Comparison of ENCODE assay signal across 33 mouse cellular contexts in genomic region chr9:120056201-120056600, GRCm38 (mm10). TPM values are rescaled to one million over a fixed set of nuclear protein-coding genes. Genes with fewer than 3 reads are reported as not detected.
DNase-seq lines count a peak whose midpoint lies in the region; ATAC-seq lines count a peak whose summit lies in the region.
"Had no signal": no experiment of that assay in that cellular context is flagged by ENCODE, and none has a peak within 500 bp of the region (broad histone marks: within the 10 kb centered on the region; RNA-seq: fewer than 3 reads in every experiment).

No protein-coding gene starts in this region.

- H3K4me3 ChIP-seq in hindbrain, embryonic 10.5 days: no peak overlapping the region
- no peak overlapping the region for H3K4me3 ChIP-seq in hindbrain, embryonic 13.5 days
- H3K4me3 ChIP-seq: embryonic facial prominence, embryonic 12.5 days; erythroblast, embryonic 14.5 days; forebrain, embryonic 13.5 days; intestine, embryonic 15.5 days had no signal

- H3K9me3 ChIP-seq in hindbrain, embryonic 10.5 days: no peaks in the 10 kb centered on the region
- no peaks in the 10 kb centered on the region for H3K9me3 ChIP-seq in hindbrain, embryonic 13.5 days
- H3K9me3 ChIP-seq: embryonic facial prominence, embryonic 12.5 days; forebrain, embryonic 13.5 days; intestine, embryonic 15.5 days had no signal

- DNase-seq in hindbrain, embryonic 10.5 days (ENCODE audit: low spot score): no peak
- peak; percentile 68 for DNase-seq in CD4-positive, CD25-positive, alpha-beta regulatory T cell, adult 2 months (ENCODE audit: low read depth, low spot score)
- peak; percentile 51 for DNase-seq in naive thymus-derived CD4-positive, alpha-beta T cell, adult 2 months (ENCODE audit: low read depth)
- DNase-seq in gastrocnemius, postnatal 4 days (ENCODE audit: low spot score in 2 of 2): no peak
- DNase-seq: adrenal gland, adult 8-10 months; adrenal gland, postnatal 25 days; B cell, adult 2 months; cerebellum, adult 18-20 months; cerebellum, adult 9-10 months; cerebellum, postnatal 14 days; gastrocnemius, postnatal 10 days; gastrocnemius, postnatal 36 days; heart, adult 11 months; kidney, adult 11 months had no signal

- no peak overlapping the region for H3K4me2 ChIP-seq in hindbrain, embryonic 13.5 days
- H3K4me2 ChIP-seq: embryonic facial prominence, embryonic 12.5 days; forebrain, embryonic 13.5 days; heart, embryonic 11.5 days; hindbrain, embryonic 14.5 days; intestine, embryonic 15.5 days had no signal

- H3K27ac ChIP-seq in hindbrain, embryonic 10.5 days: 0 out of 2 replicates have a peak overlapping the region, but pooled peaks have one; percentile 14
- H3K27ac ChIP-seq in hindbrain, embryonic 13.5 days: no peak overlapping the region
- H3K27ac ChIP-seq: embryonic facial prominence, embryonic 12.5 days; forebrain, embryonic 13.5 days; hindbrain, embryonic 14.5 days; hindbrain, postnatal 0 days; intestine, embryonic 15.5 days had no signal

- 85% methylated on average over 9 of the region's 9 CpGs for whole genome bisulfite sequencing in hindbrain, embryonic 10.5 days
- WGBS in hindbrain, embryonic 13.5 days: 84% methylated on average over 9 of the region's 9 CpGs

- H3K4me1 ChIP-seq in hindbrain, embryonic 10.5 days (replicated peaks): peaks cover 12% of the 10 kb centered on the region
- H3K4me1 ChIP-seq in hindbrain, embryonic 13.5 days (replicated peaks): peaks cover 6% of the 10 kb centered on the region
- H3K4me1 ChIP-seq: forebrain, embryonic 13.5 days; intestine, embryonic 15.5 days had no signal

- no peak for ATAC-seq in hindbrain, embryonic 13.5 days (ENCODE audit: low FRiP score)
- ATAC-seq in activated CD4-positive, CD25-positive, alpha-beta regulatory T cell, adult 4 months: peak; percentile 26
- ATAC-seq in megakaryocyte, adult 5-6 weeks (ENCODE audit: poor library complexity, severe bottlenecking): no peak
- ATAC-seq: forebrain, embryonic 13.5 days; forebrain, embryonic 16.5 days; hindbrain, postnatal 0 days; intestine, embryonic 15.5 days had no signal

- H3K27me3 ChIP-seq in hindbrain, embryonic 10.5 days (ENCODE audit: insufficient read depth, poor library complexity, severe bottlenecking): no peaks in the 10 kb centered on the region
- H3K27me3 ChIP-seq in hindbrain, embryonic 13.5 days: no peaks in the 10 kb centered on the region
- H3K27me3 ChIP-seq: embryonic facial prominence, embryonic 12.5 days; forebrain, embryonic 13.5 days; intestine, embryonic 15.5 days had no signal

- H3K9ac ChIP-seq in hindbrain, embryonic 13.5 days: no peak overlapping the region
- H3K9ac ChIP-seq: embryonic facial prominence, embryonic 12.5 days; forebrain, embryonic 13.5 days; hindbrain, embryonic 14.5 days; intestine, embryonic 15.5 days had no signal

- no peaks in the 10 kb centered on the region for H3K36me3 ChIP-seq in hindbrain, embryonic 10.5 days
- no peaks in the 10 kb centered on the region for H3K36me3 ChIP-seq in hindbrain, embryonic 13.5 days
- H3K36me3 ChIP-seq: embryonic facial prominence, embryonic 12.5 days; intestine, embryonic 15.5 days had no signal

RNA-seq across cellular contexts. Expression of gene Cx3cr1, which starts 13.5 kb away (rescaled TPM):
- 6.3 and 8.2 TPM in 2 replicates for polyA plus RNA-seq in hindbrain, embryonic 10.5 days (2016; fragmentation: Nextera tagmentation; extraction: Ambion mirVana)
- polyA plus RNA-seq in hindbrain, embryonic 13.5 days (2015; fragmentation: Nextera tagmentation; extraction: Ambion mirVana): 8.9 and 9.5 TPM in 2 replicates
- polyA plus RNA-seq in activated CD4-positive, CD25-positive, alpha-beta regulatory T cell, adult 4 months (2017; shearing (Covaris generic)): under 1 TPM in 1 of 2 experiments, not detected in 1; 0.43 TPM
- 88.0 and 95.4 TPM in 2 replicates for total RNA-seq in megakaryocyte, adult 5-6 weeks (2015)
- total RNA-seq in megakaryocyte, adult 5-6 weeks (2017): 111 and 114 TPM in 2 replicates
- 1 to 10 TPM; 5.5 to 5.6 TPM for total RNA-seq in gastrocnemius, postnatal 4 days (2021)
- total RNA-seq: MEL had no signal

RNA-seq across cellular contexts. Expression of gene Xirp1, which starts 32.8 kb away (rescaled TPM):
- 0.05 and 0.44 TPM in 2 replicates for polyA plus RNA-seq in hindbrain, embryonic 10.5 days (2016; fragmentation: Nextera tagmentation; extraction: Ambion mirVana)
- polyA plus RNA-seq in hindbrain, embryonic 13.5 days (2015; fragmentation: Nextera tagmentation; extraction: Ambion mirVana): 0.04 and 0.09 TPM in 2 replicates
- not detected for polyA plus RNA-seq in activated CD4-positive, CD25-positive, alpha-beta regulatory T cell, adult 4 months (2017; shearing (Covaris generic))
- total RNA-seq in megakaryocyte, adult 5-6 weeks (2015): 0.09 TPM in 1 of 2 replicates, not detected in the other
- total RNA-seq in megakaryocyte, adult 5-6 weeks (2017): not detected in 2 replicates
- total RNA-seq in gastrocnemius, postnatal 4 days (2021): 100 to 1,000 TPM; 101 to 111 TPM
- total RNA-seq: hematopoietic stem cell, adult 5-6 weeks; MEL had no signal
- polyA plus RNA-seq: brain, embryonic 14.5 days; erythroblast, embryonic 14.5 days; forebrain, embryonic 13.5 days; forebrain, embryonic 16.5 days; hindbrain, embryonic 14.5 days had no signal

RNA-seq across cellular contexts. Expression of gene Ccr8, which starts 35.7 kb away (rescaled TPM):
- not detected in 2 replicates for polyA plus RNA-seq in hindbrain, embryonic 10.5 days (2016; fragmentation: Nextera tagmentation; extraction: Ambion mirVana)
- polyA plus RNA-seq in hindbrain, embryonic 13.5 days (2015; fragmentation: Nextera tagmentation; extraction: Ambion mirVana): not detected in 2 replicates
- 10 to 100 TPM; 72.0 to 97.2 TPM for polyA plus RNA-seq in activated CD4-positive, CD25-positive, alpha-beta regulatory T cell, adult 4 months (2017; shearing (Covaris generic))
- total RNA-seq in megakaryocyte, adult 5-6 weeks (2015): not detected in 2 replicates
- not detected in 2 replicates for total RNA-seq in megakaryocyte, adult 5-6 weeks (2017)
- not detected for total RNA-seq in gastrocnemius, postnatal 4 days (2021)
- total RNA-seq: adrenal gland, adult 8-10 months; adrenal gland, postnatal 25 days; gastrocnemius, adult 18-20 months; gastrocnemius, postnatal 36 days; heart, adult 8-10 months; heart, postnatal 25 days; hindbrain, postnatal 0 days; MEL had no signal
- polyA plus RNA-seq: erythroblast, embryonic 14.5 days; forebrain, embryonic 13.5 days; forebrain, embryonic 16.5 days; heart, embryonic 11.5 days; heart, embryonic 14.5 days; heart, postnatal 0 days; hindbrain, embryonic 14.5 days; hindbrain, postnatal 0 days had no signal

RNA-seq across cellular contexts. Expression of gene Slc25a38, which starts 54.0 kb away (rescaled TPM):
- 41.6 and 43.5 TPM in 2 replicates for polyA plus RNA-seq in hindbrain, embryonic 10.5 days (2016; fragmentation: Nextera tagmentation; extraction: Ambion mirVana)
- 35.5 and 42.2 TPM in 2 replicates for polyA plus RNA-seq in hindbrain, embryonic 13.5 days (2015; fragmentation: Nextera tagmentation; extraction: Ambion mirVana)
- 10 to 100 TPM; 17.7 to 19.2 TPM for polyA plus RNA-seq in activated CD4-positive, CD25-positive, alpha-beta regulatory T cell, adult 4 months (2017; shearing (Covaris generic))
- total RNA-seq in megakaryocyte, adult 5-6 weeks (2015): 19.1 and 21.9 TPM in 2 replicates
- total RNA-seq in megakaryocyte, adult 5-6 weeks (2017): 26.6 and 32.4 TPM in 2 replicates
- 10 to 100 TPM; 10.6 TPM for total RNA-seq in gastrocnemius, postnatal 4 days (2021)

Comparison
In these comparisons a context has a peak if more than half of its experiments do, and no peak if none do; other contexts are left out.
1. DNase-seq: peak in CD4-positive, CD25-positive, alpha-beta regulatory T cell, adult 2 months (single experiment) and naive thymus-derived CD4-positive, alpha-beta T cell, adult 2 months (single experiment); none in hindbrain, embryonic 10.5 days (single experiment) and gastrocnemius, postnatal 4 days (0 of 2).
2. RNA of gene Ccr8, which starts 35.7 kb away (polyA plus RNA-seq): 72.0 to 97.2 TPM in activated CD4-positive, CD25-positive, alpha-beta regulatory T cell, adult 4 months; not detected in hindbrain, embryonic 10.5 days and not detected in hindbrain, embryonic 13.5 days; every median in the first group is over 10 times any median in the second.